Mouse (Mus musculus): ENCODE results near the gene Kctd17. TPM values are rescaled to one million over a fixed set of nuclear protein-coding genes. Genes with fewer than 3 reads are reported as not detected.
A peak's percentile ranks its signal among the peaks of the same experiment; 100 is the strongest.

Kctd17 gene
- total RNA-seq, 2 experiments from 2014 or later, result 8.4 to 13.9 TPM

GRCm38 (mm10) chr15:78413719-78414117 is 14.6 kb upstream of the Kctd17 start:
- no peak for DNase-seq (ENCODE audit: low spot score)

GRCm38 (mm10) chr15:78414157-78414556 is 14.2 kb upstream of the Kctd17 start:
- DNase-seq (ENCODE audit: low spot score), result no peak

- DNase-seq (ENCODE audit: low spot score), result no peak
These were observed 11.4 kb upstream of the Kctd17 start for GRCm38 (mm10) chr15:78416937-78417336.

- no peak for DNase-seq (ENCODE audit: low spot score)
These were observed 8.0 kb upstream of the Kctd17 start for GRCm38 (mm10) chr15:78420395-78420794.

- DNase-seq (ENCODE audit: low spot score), result peak; percentile 80
These were observed 6.1 kb upstream of the Kctd17 start for GRCm38 (mm10) chr15:78422046-78422956.

GRCm38 (mm10) chr15:78424507-78424906 is 3.9 kb upstream of the Kctd17 start:
- DNase-seq (ENCODE audit: low spot score), result no peak

- no peak for DNase-seq (ENCODE audit: low spot score)
These were observed 3.1 kb upstream of the Kctd17 start for GRCm38 (mm10) chr15:78425230-78425629.

GRCm38 (mm10) chr15:78429139-78429459 is 735 bp downstream of the Kctd17 start:
- no peak for DNase-seq (ENCODE audit: low spot score)

GRCm38 (mm10) chr15:78429871-78430622 is 1.7 kb downstream of the Kctd17 start:
- DNase-seq (ENCODE audit: low spot score), result no peak

GRCm38 (mm10) chr15:78430874-78431273 is 2.5 kb downstream of the Kctd17 start:
- DNase-seq (ENCODE audit: low spot score), result no peak

GRCm38 (mm10) chr15:78431541-78432121 is 3.3 kb downstream of the Kctd17 start:
- no peak for DNase-seq (ENCODE audit: low spot score)

GRCm38 (mm10) chr15:78434896-78435520 is 6.6 kb downstream of the Kctd17 start:
- DNase-seq (ENCODE audit: low spot score), result no peak

GRCm38 (mm10) chr15:78435681-78436080 is 7.3 kb downstream of the Kctd17 start:
- no peak for DNase-seq (ENCODE audit: low spot score)

- DNase-seq (ENCODE audit: low spot score), result peak; percentile 81
These were observed 8.2 kb downstream of the Kctd17 start for GRCm38 (mm10) chr15:78436380-78437192.

- peak; percentile 58 for DNase-seq (ENCODE audit: low spot score)
These were observed 9.1 kb downstream of the Kctd17 start for GRCm38 (mm10) chr15:78437237-78438017.

GRCm38 (mm10) chr15:78438018-78438394 is 9.6 kb downstream of the Kctd17 start:
- no peak for DNase-seq (ENCODE audit: low spot score)

GRCm38 (mm10) chr15:78438505-78438904 is 10.1 kb downstream of the Kctd17 start:
- no peak for DNase-seq (ENCODE audit: low spot score)

GRCm38 (mm10) chr15:78438973-78439372 is 10.6 kb downstream of the Kctd17 start:
- no peak for DNase-seq (ENCODE audit: low spot score)

GRCm38 (mm10) chr15:78442231-78442630 is 13.9 kb downstream of the Kctd17 start:
- no peak for DNase-seq (ENCODE audit: low spot score)

- DNase-seq (ENCODE audit: low spot score), result no peak
These were observed 15.5 kb downstream of the Kctd17 start for GRCm38 (mm10) chr15:78443857-78444256.

Data from gastrocnemius, adult 18-20 months (tissue).